Mouse (Mus musculus): ENCODE measurements around the gene Sympk. TPM values are rescaled to one million over a fixed set of nuclear protein-coding genes. Genes with fewer than 3 reads are reported as not detected.

The Sympk gene
- polyA plus RNA-seq, 1 experiment = 348 TPM

DNA sequence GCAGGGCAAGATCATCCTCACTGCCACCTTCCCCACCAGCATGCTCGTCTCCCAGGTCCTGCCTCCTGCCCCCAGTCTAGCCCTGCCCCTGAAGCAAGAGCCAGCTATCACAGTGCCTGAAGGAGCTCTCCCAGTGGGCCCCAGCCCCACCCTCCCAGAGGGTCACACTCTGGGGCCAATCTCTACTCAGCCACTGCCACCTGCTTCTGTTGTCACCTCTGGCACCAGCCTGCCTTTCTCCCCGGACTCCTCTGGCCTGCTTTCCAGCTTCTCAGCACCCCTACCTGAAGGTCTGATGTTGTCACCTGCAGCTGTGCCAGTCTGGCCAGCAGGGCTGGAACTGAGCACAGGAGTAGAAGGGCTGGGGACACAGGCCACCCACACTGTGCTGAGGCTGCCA is 73.0 kb downstream of the Sympk start:
- TF ChIP-seq GATA1 (IDR thresholded peaks at IDR 0.05; ENCODE audit: low read length) = no peak

DNA sequence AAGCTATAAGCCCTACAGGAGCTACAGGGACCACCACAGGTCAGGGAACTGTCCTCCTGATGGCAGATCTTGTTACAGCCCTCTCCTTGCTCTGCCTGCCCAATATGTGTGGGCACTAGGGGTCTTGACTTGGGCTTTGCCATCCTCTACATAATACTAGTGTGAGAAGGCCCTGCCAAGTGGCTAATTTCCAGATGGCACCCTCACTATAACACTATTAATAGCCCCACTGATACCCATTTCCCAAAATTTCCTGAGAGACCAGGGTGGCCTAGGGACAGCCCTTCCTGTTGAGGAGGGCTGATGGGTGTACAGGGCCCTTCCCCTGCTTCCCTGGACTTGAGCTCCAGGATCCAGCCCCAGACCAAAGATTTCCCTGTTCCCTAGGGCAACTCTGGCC is 73.7 kb downstream of the Sympk start:
- TF ChIP-seq GATA1 (IDR thresholded peaks at IDR 0.05; ENCODE audit: low read length) = no peak

DNA sequence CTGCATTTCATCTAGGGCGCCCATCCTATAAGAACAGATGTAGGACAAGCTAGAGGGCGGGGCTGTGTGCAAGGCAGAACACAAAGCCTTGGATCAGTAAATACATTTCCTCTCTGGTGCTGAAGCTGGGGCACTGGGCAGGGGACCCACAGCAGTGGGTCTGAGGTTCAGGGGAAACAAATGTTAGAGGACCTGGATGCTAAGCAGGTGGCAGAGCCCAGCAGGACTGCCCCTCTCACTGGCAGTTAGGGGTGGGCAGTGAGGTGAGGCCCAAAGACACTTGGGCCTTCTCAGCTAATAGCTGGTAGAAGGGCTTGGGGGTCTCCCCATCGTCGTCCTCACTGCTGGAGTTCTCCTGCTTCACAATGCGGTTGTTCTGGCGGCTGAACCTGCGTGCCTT is 74.6 kb downstream of the Sympk start:
- no peak for TF ChIP-seq GATA1 (IDR thresholded peaks at IDR 0.05; ENCODE audit: low read length)

DNA sequence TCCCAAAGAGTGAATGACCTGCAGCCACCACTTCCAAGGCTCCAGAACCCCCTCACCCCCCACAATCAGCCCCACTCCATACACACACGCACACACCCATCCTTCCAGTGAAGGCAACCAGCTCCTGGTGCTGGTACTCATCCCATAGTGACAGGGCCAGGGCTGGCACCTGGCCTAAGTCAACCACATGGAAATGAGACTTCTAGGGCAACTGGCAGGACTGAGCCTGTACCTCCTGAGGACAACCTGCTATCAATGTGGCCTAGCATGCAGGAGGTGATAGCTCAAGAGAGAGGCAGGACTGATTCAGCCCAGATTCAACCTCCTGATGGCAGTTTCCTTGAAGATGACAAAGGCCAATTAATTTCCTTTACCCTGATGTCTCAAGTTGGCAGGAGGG is 76.1 kb downstream of the Sympk start:
- TF ChIP-seq GATA1 (IDR thresholded peaks at IDR 0.05; ENCODE audit: low read length) = no peak

DNA sequence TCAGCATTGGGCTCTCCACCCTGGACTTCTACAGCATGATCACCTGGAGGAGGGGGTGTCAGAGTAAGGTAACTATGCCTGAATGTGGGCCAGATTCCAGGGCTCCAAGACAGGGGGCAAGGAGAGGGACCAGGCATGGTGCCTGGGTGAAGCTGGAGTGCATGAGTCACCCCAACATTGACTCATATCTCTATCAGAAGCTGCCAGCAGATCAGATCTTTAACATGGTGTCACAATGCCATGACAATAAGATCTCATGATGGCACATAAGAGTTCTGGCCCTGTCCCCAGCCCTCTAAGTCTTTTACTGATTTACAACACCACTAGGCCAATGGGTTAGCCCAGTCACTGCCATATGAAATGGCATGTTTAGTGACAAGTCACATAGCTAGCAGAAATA is 79.6 kb downstream of the Sympk start:
- no peak for TF ChIP-seq GATA1 (IDR thresholded peaks at IDR 0.05; ENCODE audit: low read length)

Other genes with a start within 250 kb of the Sympk start
- gene Psg19, start 225.9 kb upstream of the Sympk start, polyA plus RNA-seq (2012) = not detected in 2 replicates
- gene Psg17, start 202.8 kb upstream of the Sympk start, polyA plus RNA-seq (2012) = not detected in 2 replicates
- not detected in 2 replicates for gene Mill2, start 184.4 kb upstream of the Sympk start, polyA plus RNA-seq (2012)
- gene Pglyrp1, start 153.0 kb upstream of the Sympk start, polyA plus RNA-seq (2012) = not detected in 2 replicates
- gene Ccdc61, start 114.0 kb upstream of the Sympk start, polyA plus RNA-seq (2012) = 81.8 and 103 TPM in 2 replicates
- gene Nova2, start 98.5 kb upstream of the Sympk start, polyA plus RNA-seq (2012) = not detected in 2 replicates
- gene Nanos2, start 37.0 kb upstream of the Sympk start, polyA plus RNA-seq (2012) = not detected in 2 replicates
- 32.1 and 38.6 TPM in 2 replicates for gene Mypop, start 33.1 kb upstream of the Sympk start, polyA plus RNA-seq (2012)
- 175 and 217 TPM in 2 replicates for gene Irf2bp1, start 20.3 kb upstream of the Sympk start, polyA plus RNA-seq (2012)
- 0.04 TPM in 1 of 2 replicates, not detected in the other for gene Foxa3, start 839 bp upstream of the Sympk start, polyA plus RNA-seq (2012)
- gene Rsph6a, start 30.3 kb downstream of the Sympk start, polyA plus RNA-seq (2012) = 0.04 and 0.06 TPM in 2 replicates
- 170 and 197 TPM in 2 replicates for gene Dmwd, start 51.9 kb downstream of the Sympk start, polyA plus RNA-seq (2012)
- gene Dmpk, start 59.5 kb downstream of the Sympk start, polyA plus RNA-seq (2012) = 71.8 and 88.9 TPM in 2 replicates
- 20.3 and 21.4 TPM in 2 replicates for gene Six5, start 70.2 kb downstream of the Sympk start, polyA plus RNA-seq (2012)
- not detected in 2 replicates for gene Gm4969, start 94.0 kb downstream of the Sympk start, polyA plus RNA-seq (2012)
- 26.5 and 28.7 TPM in 2 replicates for gene Fbxo46, start 95.5 kb downstream of the Sympk start, polyA plus RNA-seq (2012)
- gene Qpctl, start 124.9 kb downstream of the Sympk start, polyA plus RNA-seq (2012) = 11.6 and 11.8 TPM in 2 replicates
- gene Snrpd2, start 125.3 kb downstream of the Sympk start, polyA plus RNA-seq (2012) = 80.6 and 135 TPM in 2 replicates
- 2.0 and 3.0 TPM in 2 replicates for gene Gipr, start 141.8 kb downstream of the Sympk start, polyA plus RNA-seq (2012)
- gene Eml2, start 152.0 kb downstream of the Sympk start, polyA plus RNA-seq (2012) = 26.9 and 30.2 TPM in 2 replicates
- gene Gpr4, start 188.2 kb downstream of the Sympk start, polyA plus RNA-seq (2012) = 0.11 and 0.17 TPM in 2 replicates
- gene Opa3, start 204.0 kb downstream of the Sympk start, polyA plus RNA-seq (2012) = 15.7 and 17.2 TPM in 2 replicates
- 588 and 783 TPM in 2 replicates for gene Vasp, start 247.4 kb downstream of the Sympk start, polyA plus RNA-seq (2012)